Mouse (Mus musculus): ENCODE measurements at regions not wholly inside any gene's neighbourhood (a gene's known extent, or its start where the extent isn't known, plus 50 kb on each side); places are given as distances from the start of the nearest gene placed in this dataset.

GRCm38 (mm10) chr8:112972418-112972817 is 402.6 kb downstream of the Cntnap4 start:
- TF ChIP-seq CTCF (IDR thresholded peaks at IDR 0.05; ENCODE audit: borderline replicate concordance, insufficient read depth, low read length) = peak; percentile 84
- no peak for TF ChIP-seq POLR2A (IDR thresholded peaks at IDR 0.05; ENCODE audit: low read depth, low read length)

Measured in embryonic fibroblast, embryonic 13.5 days (primary cell).